Mouse (Mus musculus) small intestine, adult 2 months (tissue): ENCODE data around the gene Kdelr3. TPM values are rescaled to one million over a fixed set of nuclear protein-coding genes. Genes with fewer than 3 reads are reported as not detected.

Experiments used
- H3K27ac ChIP-seq: fragments of 200-500 bp; 2 replicates; pipeline ENCODE4 v1.5.1; 2012; ENCODE audit warnings: low read depth, low read length, control low read depth, inconsistent platforms; ENCODE audit not compliant: insufficient read depth
- H3K27me3 ChIP-seq: fragments of 200-500 bp; 2 replicates; pipeline ENCODE4 v1.6.1; 2012; ENCODE audit warnings: mild to moderate bottlenecking, moderate library complexity, low read length, inconsistent platforms; ENCODE audit not compliant: control insufficient read depth, insufficient read depth
- H3K36me3 ChIP-seq: fragments of 200-500 bp; 2 replicates; pipeline ENCODE4 v1.6.1; 2012; ENCODE audit warnings: mild to moderate bottlenecking, low read length, control low read depth, inconsistent platforms; ENCODE audit not compliant: control insufficient read depth, insufficient read depth
- H3K4me1 ChIP-seq: fragments of 200-500 bp; 2 replicates; pipeline ENCODE4 v1.6.1; 2012; ENCODE audit warnings: low read length, inconsistent platforms, mixed read lengths; ENCODE audit not compliant: control insufficient read depth, insufficient read depth, insufficient read length
- H3K4me3 ChIP-seq: fragments of 200-500 bp; 2 replicates; pipeline ENCODE4 v1.5.1; 2012; ENCODE audit warnings: low read depth, mild to moderate bottlenecking, control low read depth, inconsistent platforms, low read length, moderate library complexity
- CTCF ChIP-seq: fragments of 200-500 bp; IDR thresholded peaks from 2 replicates; pipeline ENCODE4 v1.5.1; 2012; ENCODE audit warnings: low read depth, mild to moderate bottlenecking, control low read depth, inconsistent platforms, low read length, moderate library complexity, mixed read lengths; ENCODE audit not compliant: insufficient replicate concordance, insufficient read length; ENCODE audit errors: extremely low read depth
- POLR2A ChIP-seq: fragments of 200-500 bp; IDR thresholded peaks from 2 replicates; pipeline ENCODE4 v1.6.1; 2012; ENCODE audit warnings: low read depth, mild to moderate bottlenecking, control low read depth, inconsistent platforms, low read length, moderate library complexity
- WGBS: fragments of 180-500 bp; shearing (Covaris S2); methylation state at CpG from one replicate; pipeline ENCODE4 v1.1.7; 2018; 5-methylcytosine and 5-hydroxymethylcytosine counted together
- polyA plus RNA-seq: library from polyadenylated mRNA; depleted of rRNA; stranded (reverse); fragments of >200 nt; gene quantifications from 2 replicates; pipeline ENCODE4 v1.2.3, GENCODE M21; 2012

Kdelr3 gene
- polyA plus RNA-seq, 1 experiment = 10.5 TPM

GRCm38 (mm10) chr15:79473638-79474355 is 42.4 kb upstream of the Kdelr3 start:
- WGBS = 56% methylated on average over 12 of the region's 12 CpGs
- no peak overlapping the region for H3K27ac ChIP-seq
- H3K4me1 ChIP-seq = no peaks in the 10 kb centered on the region
- H3K27me3 ChIP-seq = no peaks in the 10 kb centered on the region
- H3K4me3 ChIP-seq = no peak overlapping the region
- no peak for TF ChIP-seq POLR2A
- TF ChIP-seq CTCF = no peak
- H3K36me3 ChIP-seq = no peaks in the 10 kb centered on the region

- no peak for TF ChIP-seq CTCF
- no peak for TF ChIP-seq POLR2A
- WGBS = 48% methylated on average over 6 of the region's 6 CpGs
- Histone ChIP-seq H3K4me3 (no peak overlapping the region), H3K4me1 (peaks cover 3% of the 10 kb centered on the region; the same call in 1 of the 2 replicates), H3K27me3 (no peaks in the 10 kb centered on the region), H3K27ac (no peak overlapping the region), H3K36me3 (no peaks in the 10 kb centered on the region)
Measured at GRCm38 (mm10) chr15:79477227-79477626, 39.0 kb upstream of the Kdelr3 start.

- Histone ChIP-seq H3K27me3 (no peaks in the 10 kb centered on the region), H3K4me3 (no peak overlapping the region), H3K36me3 (no peaks in the 10 kb centered on the region), H3K27ac (no peak overlapping the region), H3K4me1 (peaks cover 3% of the 10 kb centered on the region; the same call in 1 of the 2 replicates)
- WGBS = 19% methylated on average over 15 of the region's 15 CpGs
- TF ChIP-seq CTCF (no peak), POLR2A (no peak)
Measured at GRCm38 (mm10) chr15:79481181-79481688, 35.0 kb upstream of the Kdelr3 start.

DNA sequence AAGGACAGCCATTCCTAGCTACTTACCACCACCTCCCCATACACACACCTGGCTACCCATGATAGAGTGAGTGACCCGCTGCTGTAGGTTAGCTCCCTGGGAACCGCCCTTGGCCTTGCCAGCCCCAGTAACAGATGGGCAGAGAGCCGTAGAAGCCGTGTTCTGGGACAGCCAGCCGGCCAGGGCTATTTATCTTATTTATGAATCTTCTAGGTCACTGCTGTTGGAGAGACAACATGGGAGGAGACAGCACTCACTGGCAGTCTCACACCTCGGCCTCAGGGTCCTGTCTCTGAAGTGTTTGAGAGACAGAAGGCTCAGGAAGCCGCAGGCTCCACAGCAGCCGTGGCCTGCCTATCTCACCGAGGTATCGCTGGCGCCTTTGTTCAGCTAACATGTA is 26.7 kb upstream of the Kdelr3 start:
- WGBS = 65% methylated on average over 11 of the region's 11 CpGs
- TF ChIP-seq CTCF = no peak
- no peak for TF ChIP-seq POLR2A

DNA sequence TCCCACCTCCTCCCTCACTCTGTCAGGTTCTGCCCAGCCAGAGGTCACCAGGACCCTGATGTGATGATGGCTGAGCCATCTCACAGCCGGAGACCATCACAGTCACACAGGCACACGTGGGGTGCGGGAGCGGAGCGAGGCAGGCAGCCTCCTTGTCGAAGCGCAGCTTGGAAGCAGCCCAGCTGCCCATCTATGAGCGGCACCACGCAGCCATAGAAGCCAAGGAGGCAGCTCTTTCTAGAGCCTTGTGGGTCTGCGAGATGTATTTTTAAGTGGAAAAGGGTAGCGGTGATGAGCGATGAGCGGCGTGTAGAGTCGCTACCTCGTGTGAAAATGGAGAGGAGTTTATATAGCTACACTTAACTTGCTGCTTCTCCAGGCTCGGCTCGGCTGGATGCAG is 22.7 kb upstream of the Kdelr3 start:
- WGBS = 48% methylated on average over 18 of the region's 18 CpGs
- no peak overlapping the region for H3K4me3 ChIP-seq
- no peak for TF ChIP-seq POLR2A
- no peak for TF ChIP-seq CTCF
- H3K36me3 ChIP-seq = no peaks in the 10 kb centered on the region
- H3K27ac ChIP-seq = no peak overlapping the region
- no peaks in the 10 kb centered on the region for H3K4me1 ChIP-seq
- H3K27me3 ChIP-seq = no peaks in the 10 kb centered on the region

More for the DNA sequence above, 26.7 kb upstream of the Kdelr3 start:
- no peak overlapping the region for H3K27ac ChIP-seq
- H3K27me3 ChIP-seq = no peaks in the 10 kb centered on the region
- H3K4me3 ChIP-seq = no peak overlapping the region
- H3K4me1 ChIP-seq = no peaks in the 10 kb centered on the region
- H3K36me3 ChIP-seq = no peaks in the 10 kb centered on the region

DNA sequence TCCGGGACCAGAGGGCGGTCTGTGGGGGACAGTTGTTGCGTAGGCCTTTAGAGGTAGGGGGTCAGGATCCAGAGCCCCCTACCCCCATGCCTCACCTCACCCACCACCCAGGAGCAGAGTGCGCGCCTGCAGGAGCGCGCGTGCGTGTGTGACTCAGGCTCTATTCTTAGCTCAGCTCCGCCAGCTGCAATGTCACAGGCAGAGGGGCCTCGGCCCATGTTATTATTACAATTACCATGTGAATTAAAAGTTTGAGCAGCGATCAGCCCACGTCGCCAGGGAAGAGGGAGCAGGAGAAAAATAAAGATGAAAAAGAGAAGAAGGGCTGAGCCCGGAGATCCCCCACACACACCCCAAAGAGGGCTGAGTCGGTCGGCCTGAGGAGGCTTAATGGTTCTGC is 16.1 kb upstream of the Kdelr3 start:
- Histone ChIP-seq H3K4me1 (no peaks in the 10 kb centered on the region), H3K4me3 (no peak overlapping the region), H3K27me3 (peaks cover 31% of the 10 kb centered on the region), H3K27ac (no peak overlapping the region), H3K36me3 (no peaks in the 10 kb centered on the region)
- no peak for TF ChIP-seq CTCF
- no peak for TF ChIP-seq POLR2A
- 75% methylated on average over 17 of the region's 17 CpGs for WGBS

- H3K27me3 ChIP-seq = peaks cover 57% of the 10 kb centered on the region
- 0 out of 2 replicates have a peak, but pooled peaks cover 1% of the 10 kb centered on the region for H3K4me1 ChIP-seq
- TF ChIP-seq CTCF = no peak
- no peak for TF ChIP-seq POLR2A
- H3K27ac ChIP-seq = no peak overlapping the region
- WGBS = 26% methylated on average over 18 of the region's 18 CpGs
- no peak overlapping the region for H3K4me3 ChIP-seq
- H3K36me3 ChIP-seq = no peaks in the 10 kb centered on the region
Measured at GRCm38 (mm10) chr15:79502891-79503341, 13.3 kb upstream of the Kdelr3 start.
